Mouse (Mus musculus): ENCODE results near the gene 4930522L14Rik. TPM values are rescaled to one million over a fixed set of nuclear protein-coding genes. Genes with fewer than 3 reads are reported as not detected.

The 4930522L14Rik gene
- polyA plus RNA-seq, 1 experiment from 2014 or later: 6.1 TPM

Other genes starting within 250 kb of the 4930522L14Rik start
- 9.0 and 9.5 TPM in 2 replicates for gene Crlf2, start 192.9 kb downstream of the 4930522L14Rik start, polyA plus RNA-seq (2016; fragmentation: Nextera tagmentation; extraction: Ambion mirVana)
- gene 5430403G16Rik, start 60.8 kb downstream of the 4930522L14Rik start, polyA plus RNA-seq (2016; fragmentation: Nextera tagmentation; extraction: Ambion mirVana): 1.9 and 2.0 TPM in 2 replicates
- gene Gm15446, start 171.5 kb upstream of the 4930522L14Rik start, polyA plus RNA-seq (2016; fragmentation: Nextera tagmentation; extraction: Ambion mirVana): 0.48 and 0.49 TPM in 2 replicates
- 24.8 and 29.9 TPM in 2 replicates for gene Zfp932, start 244.6 kb upstream of the 4930522L14Rik start, polyA plus RNA-seq (2016; fragmentation: Nextera tagmentation; extraction: Ambion mirVana)